Mouse (Mus musculus) left cerebral cortex, postnatal 14 days (tissue): Measurements from ENCODE around the gene Maml2. TPM values are rescaled to one million over a fixed set of nuclear protein-coding genes. Genes with fewer than 3 reads are reported as not detected.

Experiments
- DNase-seq, 2 experiments: peaks; one replicate each; pipeline ENCODE4 v3.0.0; 2021 to 2022; ENCODE audit warnings: low spot score in 2 of 2, mixed read lengths in 1 of 2
- intact Hi-C: fragments of 180-260 bp; cut with DNase I; formaldehyde crosslinking; loops from one replicate; pipeline ENCODE4 v1.15.1; 2025
- total RNA-seq, 2 experiments: library from RNA; stranded (reverse); gene quantifications; 2 replicates each; pipeline ENCODE4 v1.2.3; 2021

The Maml2 gene
- total RNA-seq, 2 experiments from 2014 or later: 6.6 to 7.1 TPM

- intact Hi-C loops: no loop called here
These were observed 254.8 kb downstream of the Maml2 start for GRCm38 (mm10) chr9:13552380-13553052.

GRCm38 (mm10) chr9:13554773-13555172, 257.0 kb downstream of the Maml2 start:
- intact Hi-C loops: no loop called here

More at GRCm38 (mm10) chr9:13552380-13553052, 254.8 kb downstream of the Maml2 start:
- DNase-seq: no peak

GRCm38 (mm10) chr9:13555973-13556481, 258.3 kb downstream of the Maml2 start:
- no peak for DNase-seq
- intact Hi-C loops: no loop called here

More at GRCm38 (mm10) chr9:13554773-13555172, 257.0 kb downstream of the Maml2 start:
- DNase-seq: no peak

- no peak for DNase-seq
- intact Hi-C loops: no loop called here
These were observed 258.9 kb downstream of the Maml2 start for GRCm38 (mm10) chr9:13556696-13557095.

- intact Hi-C loops: no loop called here
- no peak for DNase-seq
These were observed 261.1 kb downstream of the Maml2 start for GRCm38 (mm10) chr9:13558811-13559372.

DNA sequence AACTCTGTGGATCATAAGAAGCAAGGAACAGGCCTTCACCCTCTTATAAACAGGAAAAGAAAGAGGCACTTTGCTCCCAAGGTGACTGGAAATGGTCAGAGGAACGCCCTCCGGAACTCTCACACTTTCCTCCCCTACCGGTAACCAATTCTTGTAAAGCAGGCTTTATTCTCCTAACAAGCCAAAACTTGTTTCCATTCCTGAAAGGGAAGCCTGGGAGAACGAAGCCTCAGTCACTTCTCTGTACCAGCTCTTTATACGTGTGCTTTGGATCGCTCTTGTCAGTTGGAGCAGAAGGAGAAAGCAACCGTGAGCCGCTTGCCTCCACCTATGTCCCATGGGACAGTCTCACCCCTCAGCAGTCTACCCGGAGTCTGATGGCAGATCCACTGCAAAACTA, 262.9 kb downstream of the Maml2 start:
- intact Hi-C loops: no loop called here
- DNase-seq: no peak

DNA sequence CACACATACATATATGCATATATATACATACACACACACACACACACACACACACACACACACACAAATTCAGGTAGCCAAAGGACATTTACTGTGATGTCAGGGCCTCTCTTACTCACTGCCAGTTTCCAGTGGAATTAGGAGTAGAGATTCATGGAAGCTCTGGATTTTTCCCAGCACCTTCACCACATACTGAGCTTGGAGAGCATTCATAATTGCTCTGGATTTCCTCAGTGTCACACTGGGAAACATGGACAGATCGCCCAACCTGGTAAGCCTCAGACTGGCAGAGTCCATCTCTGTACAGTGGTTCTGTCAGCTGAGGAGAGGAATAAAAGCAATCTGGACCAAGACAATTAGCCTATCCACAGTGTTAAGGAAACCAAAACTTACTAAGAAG, 263.6 kb downstream of the Maml2 start:
- DNase-seq: no peak
- intact Hi-C loops: no loop called here

- intact Hi-C loops: no loop called here
These were observed 266.0 kb downstream of the Maml2 start for GRCm38 (mm10) chr9:13563475-13564414.

GRCm38 (mm10) chr9:13565343-13566019, 267.7 kb downstream of the Maml2 start:
- intact Hi-C loops: no loop called here
- no peak for DNase-seq

More at GRCm38 (mm10) chr9:13563475-13564414, 266.0 kb downstream of the Maml2 start:
- peak; percentile 56 to 62 for DNase-seq

- DNase-seq: no peak
- intact Hi-C loops: no loop called here
These were observed 268.6 kb downstream of the Maml2 start for GRCm38 (mm10) chr9:13566154-13566885.

- DNase-seq: no peak
- intact Hi-C loops: no loop called here
These were observed 271.3 kb downstream of the Maml2 start for GRCm38 (mm10) chr9:13569023-13569422.

DNA sequence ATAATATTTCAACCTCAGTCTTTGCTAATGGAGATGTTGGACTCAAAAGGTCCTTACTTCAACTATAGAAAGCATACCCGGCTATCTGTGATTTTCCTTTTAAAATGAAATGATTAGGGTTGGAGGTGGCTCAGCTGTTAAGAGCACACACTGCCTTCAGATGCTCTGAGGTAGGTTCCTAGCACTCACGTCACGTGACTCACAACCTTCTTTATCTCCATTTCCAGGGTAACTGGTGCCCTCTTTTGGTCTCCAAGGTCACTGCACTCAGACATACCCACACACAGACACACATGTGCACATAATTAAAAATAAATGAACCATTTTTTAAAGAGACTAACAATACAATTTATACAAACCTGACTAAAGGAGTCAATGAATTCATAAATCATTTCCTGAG, 275.1 kb downstream of the Maml2 start:
- no peak for DNase-seq
- intact Hi-C loops: no loop called here

DNA sequence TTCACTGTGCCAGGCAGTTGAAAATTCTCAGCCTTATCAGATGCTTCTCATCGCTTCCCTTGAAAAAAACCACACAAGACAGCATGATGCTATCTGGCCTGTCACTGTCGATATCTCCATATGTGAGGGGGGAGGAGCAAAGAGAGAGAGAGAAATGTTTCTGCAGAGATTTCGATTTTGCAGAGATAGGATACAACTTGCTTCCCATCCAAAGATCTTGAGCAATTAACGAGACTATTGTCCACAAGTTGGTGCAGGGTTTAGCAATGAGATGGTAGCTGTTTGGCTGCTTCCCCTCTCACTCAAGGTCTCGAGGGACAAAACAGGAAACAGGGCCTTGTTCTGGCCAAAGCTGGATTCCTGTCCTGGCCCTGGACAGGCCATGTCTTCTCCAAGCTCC, 276.3 kb downstream of the Maml2 start:
- intact Hi-C loops: no loop called here

GRCm38 (mm10) chr9:13574913-13575312, 277.2 kb downstream of the Maml2 start:
- DNase-seq: no peak
- intact Hi-C loops: no loop called here

More for the DNA sequence above, 276.3 kb downstream of the Maml2 start:
- DNase-seq: no peak

DNA sequence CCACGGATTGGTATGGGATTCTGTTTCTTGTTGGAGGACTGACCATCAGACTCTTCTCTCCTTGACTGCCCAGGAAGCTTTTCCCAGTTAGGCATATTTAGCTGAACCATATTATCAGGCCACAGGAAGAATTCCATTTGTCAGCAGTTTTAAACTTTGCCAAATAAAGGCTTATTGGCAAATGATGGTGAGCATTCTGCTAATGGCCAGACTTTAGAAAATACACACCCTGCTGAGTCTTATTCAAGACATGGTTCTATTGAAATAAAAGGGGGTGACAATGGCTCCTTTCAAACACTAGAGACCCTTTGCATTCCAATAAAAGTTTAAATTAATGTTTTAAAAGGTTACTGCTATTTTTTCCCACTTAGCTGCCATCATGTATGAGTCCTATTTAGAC, 279.4 kb downstream of the Maml2 start:
- intact Hi-C loops: no loop called here
- no peak for DNase-seq

GRCm38 (mm10) chr9:13581184-13581583, 283.4 kb downstream of the Maml2 start:
- no peak for DNase-seq
- intact Hi-C loops: no loop called here

DNA sequence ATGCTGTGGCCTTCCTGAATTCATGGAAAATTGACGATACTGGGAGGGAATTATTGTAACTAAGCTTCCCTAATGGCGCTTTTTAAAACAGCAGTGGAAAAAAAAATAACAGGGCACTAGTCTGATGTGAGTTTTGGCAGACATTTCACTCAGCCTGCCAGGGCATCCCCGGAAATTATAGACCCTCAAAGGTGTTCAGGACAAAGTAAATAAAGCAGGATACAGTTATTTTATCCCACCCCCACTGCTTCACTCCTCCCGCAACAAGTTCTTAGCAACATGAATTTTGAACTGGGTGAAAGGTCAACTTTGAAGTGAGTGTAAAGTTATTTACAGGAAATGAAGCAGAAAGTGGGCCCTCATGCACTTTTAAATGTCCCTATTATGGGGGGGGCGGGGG, 286.2 kb downstream of the Maml2 start:
- intact Hi-C loops: no loop called here
- DNase-seq: no peak

- no peak for DNase-seq
- intact Hi-C loops: no loop called here
These were observed 286.7 kb downstream of the Maml2 start for GRCm38 (mm10) chr9:13584435-13584834.
